Mouse (Mus musculus) lung, embryonic 15.5 days (tissue): ENCODE measurements at regions not wholly inside any gene's neighbourhood (a gene's known extent, or its start where the extent isn't known, plus 50 kb on each side); places are given as distances from the start of the nearest gene placed in this dataset.

ENCODE experiments used
- ATAC-seq: fragments of 200-750 bp; cut with Nextera tagmentation; 2 replicates; pipeline ENCODE4 v1.8.0; 2017; ENCODE audit warnings: moderate number of reproducible peaks, borderline replicate concordance; ENCODE audit not compliant: low FRiP score, low TSS enrichment; ENCODE audit errors: extremely low read depth
- H3K27ac ChIP-seq: fragments of 300-500 bp; sonication (generic); 2 replicates; pipeline ENCODE4 v1.5.1; 2015; ENCODE audit warnings: moderate library complexity, mild to moderate bottlenecking, inconsistent platforms
- H3K27me3 ChIP-seq: fragments of 300-500 bp; sonication (generic); 2 replicates; pipeline ENCODE4 v1.6.1; 2015; ENCODE audit warnings: inconsistent platforms
- H3K36me3 ChIP-seq: fragments of 300-500 bp; sonication (generic); 2 replicates; pipeline ENCODE4 v1.6.1; 2015; ENCODE audit warnings: inconsistent platforms
- H3K4me1 ChIP-seq: fragments of 300-500 bp; sonication (generic); 2 replicates; pipeline ENCODE4 v1.6.1; 2015; ENCODE audit warnings: inconsistent platforms
- H3K4me2 ChIP-seq: fragments of 300-500 bp; sonication (generic); 2 replicates; pipeline ENCODE4 v1.6.1; 2015; ENCODE audit warnings: inconsistent platforms, mild to moderate bottlenecking, moderate library complexity
- H3K4me3 ChIP-seq: fragments of 300-500 bp; sonication (generic); 2 replicates; pipeline ENCODE4 v1.5.1; 2015; ENCODE audit warnings: mild to moderate bottlenecking, inconsistent platforms
- H3K9ac ChIP-seq: fragments of 300-500 bp; sonication (generic); 2 replicates; pipeline ENCODE4 v1.6.1; 2015; ENCODE audit warnings: inconsistent platforms
- H3K9me3 ChIP-seq: fragments of 300-500 bp; sonication (generic); 2 replicates; pipeline ENCODE4 v1.6.1; 2016; ENCODE audit warnings: inconsistent platforms
- WGBS: fragments of 180-500 bp; shearing (Covaris S2); methylation state at CpG from one replicate; pipeline ENCODE4 v1.1.7; 2015; 5-methylcytosine and 5-hydroxymethylcytosine counted together

- ATAC-seq, result no peak
These were observed 56.5 kb upstream of the Lsm6 start for GRCm38 (mm10) chr8:78877423-78877822.

GRCm38 (mm10) chr8:78889708-78890107 is 68.8 kb upstream of the Lsm6 start:
- Histone ChIP-seq H3K4me2 (no peak overlapping the region), H3K4me1 (no peaks in the 10 kb centered on the region), H3K27me3 (no peaks in the 10 kb centered on the region), H3K36me3 (no peaks in the 10 kb centered on the region), H3K9me3 (no peaks in the 10 kb centered on the region), H3K27ac (no peak overlapping the region), H3K9ac (no peak overlapping the region), H3K4me3 (no peak overlapping the region)
- WGBS, result 77% methylated on average over 6 of the region's 6 CpGs
- ATAC-seq, result no peak

More at GRCm38 (mm10) chr8:78877423-78877822, 56.5 kb upstream of the Lsm6 start:
- no peak overlapping the region for H3K9ac ChIP-seq
- H3K4me1 ChIP-seq, result no peaks in the 10 kb centered on the region
- H3K4me3 ChIP-seq, result no peak overlapping the region
- no peak overlapping the region for H3K27ac ChIP-seq
- no peak overlapping the region for H3K4me2 ChIP-seq
- WGBS, result 71% methylated on average over 3 of the region's 3 CpGs
- no peaks in the 10 kb centered on the region for H3K36me3 ChIP-seq
- H3K27me3 ChIP-seq, result no peaks in the 10 kb centered on the region
- H3K9me3 ChIP-seq, result no peaks in the 10 kb centered on the region

- H3K27ac ChIP-seq, result no peak overlapping the region
- ATAC-seq, result peak; percentile 72
- no peaks in the 10 kb centered on the region for H3K9me3 ChIP-seq
- no peak overlapping the region for H3K4me3 ChIP-seq
- H3K4me1 ChIP-seq, result no peaks in the 10 kb centered on the region
- no peaks in the 10 kb centered on the region for H3K27me3 ChIP-seq
- no peaks in the 10 kb centered on the region for H3K36me3 ChIP-seq
- 47% methylated on average over 4 of the region's 4 CpGs for WGBS
- H3K9ac ChIP-seq, result no peak overlapping the region
- no peak overlapping the region for H3K4me2 ChIP-seq
These were observed 69.6 kb upstream of the Lsm6 start for GRCm38 (mm10) chr8:78890571-78890970.

GRCm38 (mm10) chr8:78899887-78900286 is 78.9 kb upstream of the Lsm6 start:
- Histone ChIP-seq H3K27ac (no peak overlapping the region), H3K27me3 (no peaks in the 10 kb centered on the region), H3K4me2 (no peak overlapping the region), H3K4me1 (no peaks in the 10 kb centered on the region), H3K9ac (no peak overlapping the region), H3K36me3 (no peaks in the 10 kb centered on the region), H3K4me3 (no peak overlapping the region), H3K9me3 (no peaks in the 10 kb centered on the region)
- ATAC-seq, result peak; percentile 40; the same call in 1 of the 2 replicates
- WGBS, result 36% methylated on average over 7 of the region's 7 CpGs

- H3K27ac ChIP-seq, result no peak overlapping the region
- H3K4me3 ChIP-seq, result no peak overlapping the region
- H3K36me3 ChIP-seq, result no peaks in the 10 kb centered on the region
- no peaks in the 10 kb centered on the region for H3K27me3 ChIP-seq
- 40% methylated on average over 1 of the region's 1 CpGs for WGBS
- ATAC-seq, result no peak
- 0 out of 2 replicates have a peak, but pooled peaks cover 4% of the 10 kb centered on the region for H3K4me1 ChIP-seq
- H3K9me3 ChIP-seq, result no peaks in the 10 kb centered on the region
- H3K9ac ChIP-seq, result no peak overlapping the region
- no peak overlapping the region for H3K4me2 ChIP-seq
These were observed 82.1 kb upstream of the Lsm6 start for GRCm38 (mm10) chr8:78903034-78903433.

GRCm38 (mm10) chr8:78907918-78908317 is 87.0 kb upstream of the Lsm6 start:
- no peaks in the 10 kb centered on the region for H3K9me3 ChIP-seq
- 43% methylated on average over 1 of the region's 1 CpGs for WGBS
- H3K4me3 ChIP-seq, result no peak overlapping the region
- H3K9ac ChIP-seq, result no peak overlapping the region
- H3K4me2 ChIP-seq, result no peak overlapping the region
- no peaks in the 10 kb centered on the region for H3K36me3 ChIP-seq
- H3K4me1 ChIP-seq, result 0 out of 2 replicates have a peak, but pooled peaks cover 4% of the 10 kb centered on the region
- ATAC-seq, result no peak
- H3K27me3 ChIP-seq, result no peaks in the 10 kb centered on the region
- H3K27ac ChIP-seq, result no peak overlapping the region

- 86% methylated on average over 11 of the region's 11 CpGs for WGBS
- no peaks in the 10 kb centered on the region for H3K36me3 ChIP-seq
- no peaks in the 10 kb centered on the region for H3K27me3 ChIP-seq
- no peak overlapping the region for H3K27ac ChIP-seq
- no peak overlapping the region for H3K4me2 ChIP-seq
- H3K4me3 ChIP-seq, result no peak overlapping the region
- no peaks in the 10 kb centered on the region for H3K9me3 ChIP-seq
- no peaks in the 10 kb centered on the region for H3K4me1 ChIP-seq
- ATAC-seq, result no peak
- no peak overlapping the region for H3K9ac ChIP-seq
These were observed 90.4 kb upstream of the Lsm6 start for GRCm38 (mm10) chr8:78911288-78911873.

GRCm38 (mm10) chr8:78912470-78912869 is 91.5 kb upstream of the Lsm6 start:
- H3K4me1 ChIP-seq, result no peaks in the 10 kb centered on the region
- 56% methylated on average over 5 of the region's 5 CpGs for WGBS
- no peaks in the 10 kb centered on the region for H3K36me3 ChIP-seq
- H3K4me2 ChIP-seq, result no peak overlapping the region
- no peaks in the 10 kb centered on the region for H3K27me3 ChIP-seq
- no peak overlapping the region for H3K4me3 ChIP-seq
- H3K9me3 ChIP-seq, result no peaks in the 10 kb centered on the region
- ATAC-seq, result no peak
- no peak overlapping the region for H3K27ac ChIP-seq
- H3K9ac ChIP-seq, result no peak overlapping the region

GRCm38 (mm10) chr8:78913823-78914222 is 92.9 kb upstream of the Lsm6 start:
- H3K4me1 ChIP-seq, result no peaks in the 10 kb centered on the region
- no peak overlapping the region for H3K4me2 ChIP-seq
- H3K4me3 ChIP-seq, result no peak overlapping the region
- H3K36me3 ChIP-seq, result no peaks in the 10 kb centered on the region
- H3K9ac ChIP-seq, result no peak overlapping the region
- no peak for ATAC-seq
- no peaks in the 10 kb centered on the region for H3K9me3 ChIP-seq
- 92% methylated on average over 5 of the region's 5 CpGs for WGBS
- H3K27me3 ChIP-seq, result no peaks in the 10 kb centered on the region
- H3K27ac ChIP-seq, result no peak overlapping the region

GRCm38 (mm10) chr8:78930610-78931397 is 97.4 kb upstream of the Zfp827 start:
- H3K4me1 ChIP-seq, result 0 out of 2 replicates have a peak, but pooled peaks cover 4% of the 10 kb centered on the region
- 50% methylated on average over 9 of the region's 9 CpGs for WGBS
- no peak overlapping the region for H3K4me2 ChIP-seq
- H3K36me3 ChIP-seq, result no peaks in the 10 kb centered on the region
- no peaks in the 10 kb centered on the region for H3K27me3 ChIP-seq
- no peak overlapping the region for H3K4me3 ChIP-seq
- ATAC-seq, result peak; percentile 72; the same call in 1 of the 2 replicates
- H3K9me3 ChIP-seq, result no peaks in the 10 kb centered on the region
- H3K9ac ChIP-seq, result no peak overlapping the region
- no peak overlapping the region for H3K27ac ChIP-seq

GRCm38 (mm10) chr8:78932069-78932468 is 96.2 kb upstream of the Zfp827 start:
- no peak for ATAC-seq
- H3K27ac ChIP-seq, result no peak overlapping the region
- no peak overlapping the region for H3K4me2 ChIP-seq
- no peaks in the 10 kb centered on the region for H3K27me3 ChIP-seq
- 0 out of 2 replicates have a peak, but pooled peaks cover 4% of the 10 kb centered on the region for H3K4me1 ChIP-seq
- no peaks in the 10 kb centered on the region for H3K36me3 ChIP-seq
- H3K9ac ChIP-seq, result no peak overlapping the region
- no peaks in the 10 kb centered on the region for H3K9me3 ChIP-seq
- 56% methylated on average over 6 of the region's 6 CpGs for WGBS
- no peak overlapping the region for H3K4me3 ChIP-seq

- Histone ChIP-seq H3K27me3 (no peaks in the 10 kb centered on the region), H3K9ac (no peak overlapping the region), H3K36me3 (no peaks in the 10 kb centered on the region)
These were observed 88.2 kb upstream of the Zfp827 start for GRCm38 (mm10) chr8:78940049-78940448.

More at GRCm38 (mm10) chr8:78940049-78940448, 88.2 kb upstream of the Zfp827 start:
- WGBS, result 32% methylated on average over 2 of the region's 2 CpGs
- Histone ChIP-seq H3K4me1 (no peaks in the 10 kb centered on the region), H3K9me3 (no peaks in the 10 kb centered on the region), H3K4me3 (no peak overlapping the region), H3K27ac (no peak overlapping the region), H3K4me2 (no peak overlapping the region)
- no peak for ATAC-seq
